Mouse (Mus musculus): ENCODE measurements around the gene Fam20a.

- TF ChIP-seq MYOG (IDR thresholded peaks at IDR 0.05; ENCODE audit: control insufficient read depth, extremely low read depth, insufficient read length) (no peak), CTCF (IDR thresholded peaks at IDR 0.05; ENCODE audit: control insufficient read depth, insufficient read depth, insufficient read length) (no peak)
These were observed 38.0 kb upstream of the Fam20a start for GRCm38 (mm10) chr11:109760063-109760462.

Data from C2C12 (cell line).